Mouse (Mus musculus) ES-E14 (cell line): ENCODE data around the gene Fam120a.

Source experiments
- CHD2 ChIP-seq: IDR thresholded peaks from 2 replicates; pipeline ENCODE4 v1.6.1; 2014; ENCODE audit warnings: mild to moderate bottlenecking, low read depth, low read length, inconsistent platforms
- HCFC1 ChIP-seq: IDR thresholded peaks from 2 replicates; pipeline ENCODE4 v1.6.1; 2012; ENCODE audit warnings: low read length, inconsistent platforms, borderline replicate concordance; ENCODE audit not compliant: insufficient read depth
- MAFK ChIP-seq: IDR thresholded peaks from 2 replicates; pipeline ENCODE4 v1.6.1; 2014; ENCODE audit warnings: mild to moderate bottlenecking, low read depth, low read length, inconsistent platforms; ENCODE audit not compliant: insufficient read depth

DNA sequence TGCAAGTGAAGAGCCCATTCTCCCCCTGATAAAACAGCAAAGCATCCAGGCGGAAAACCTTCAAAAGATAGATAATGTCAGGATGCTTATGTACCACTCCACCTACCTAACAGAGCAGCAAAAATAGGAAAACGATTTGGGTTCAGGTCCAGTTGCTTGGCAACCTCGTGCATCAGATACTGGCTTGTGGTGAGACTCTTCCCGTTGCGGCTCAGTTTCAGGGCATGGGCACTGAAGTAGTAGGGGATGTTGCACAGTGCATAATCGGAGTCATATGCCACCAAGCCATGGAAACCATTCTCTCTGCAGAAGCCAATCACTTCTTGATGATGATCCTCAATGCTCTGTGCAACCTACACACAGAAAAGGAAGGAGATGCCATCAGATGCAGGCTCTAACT is 18.9 kb downstream of the Fam120a start:
- no peak for TF ChIP-seq CHD2
- no peak for TF ChIP-seq MAFK
- no peak for TF ChIP-seq HCFC1
